Mouse (Mus musculus): ENCODE measurements around the gene Tacc3. TPM values are rescaled to one million over a fixed set of nuclear protein-coding genes. Genes with fewer than 3 reads are reported as not detected.

The Tacc3 gene
- polyA plus RNA-seq, 1 experiment from 2014 or later: 161 TPM

- Histone ChIP-seq H3K4me3 (no peak overlapping the region), H3K27ac (no peak overlapping the region), H3K4me2 (replicated peaks) (no peak overlapping the region), H3K4me1 (peaks cover 4% of the 10 kb centered on the region), H3K9ac (no peak overlapping the region), H3K27me3 (no peaks in the 10 kb centered on the region), H3K36me3 (peaks cover 18% of the 10 kb centered on the region; the same call in 1 of the 2 replicates), H3K9me3 (replicated peaks) (no peaks in the 10 kb centered on the region)
- ATAC-seq (ENCODE audit: low FRiP score): no peak
- 95% methylated on average over 3 of the region's 3 CpGs for WGBS
Measured at GRCm38 (mm10) chr5:33635361-33635760, 22.6 kb upstream of the Tacc3 start.

GRCm38 (mm10) chr5:33637606-33638350 is 20.1 kb upstream of the Tacc3 start:
- Histone ChIP-seq H3K4me2 (replicated peaks) (no peak overlapping the region), H3K4me3 (no peak overlapping the region), H3K9ac (no peak overlapping the region), H3K9me3 (replicated peaks) (no peaks in the 10 kb centered on the region), H3K27ac (no peak overlapping the region), H3K36me3 (peaks cover 34% of the 10 kb centered on the region), H3K4me1 (no peaks in the 10 kb centered on the region), H3K27me3 (no peaks in the 10 kb centered on the region)
- ATAC-seq (ENCODE audit: low FRiP score): no peak
- 72% methylated on average over 3 of the region's 3 CpGs for WGBS

GRCm38 (mm10) chr5:33638826-33639225 is 19.1 kb upstream of the Tacc3 start:
- no peak for ATAC-seq (ENCODE audit: low FRiP score)
- Histone ChIP-seq H3K36me3 (peaks cover 45% of the 10 kb centered on the region), H3K4me2 (replicated peaks) (no peak overlapping the region), H3K27ac (no peak overlapping the region), H3K4me1 (no peaks in the 10 kb centered on the region), H3K27me3 (no peaks in the 10 kb centered on the region), H3K9me3 (replicated peaks) (no peaks in the 10 kb centered on the region), H3K9ac (no peak overlapping the region), H3K4me3 (no peak overlapping the region)
- 68% methylated on average over 4 of the region's 4 CpGs for WGBS

GRCm38 (mm10) chr5:33640652-33641051 is 17.3 kb upstream of the Tacc3 start:
- ATAC-seq (ENCODE audit: low FRiP score): no peak
- H3K27ac ChIP-seq: no peak overlapping the region
- H3K4me3 ChIP-seq: no peak overlapping the region
- 45% methylated on average over 3 of the region's 3 CpGs for WGBS
- H3K9ac ChIP-seq: no peak overlapping the region
- H3K9me3 ChIP-seq (replicated peaks): no peaks in the 10 kb centered on the region
- H3K27me3 ChIP-seq: no peaks in the 10 kb centered on the region
- H3K4me1 ChIP-seq: no peaks in the 10 kb centered on the region
- peaks cover 51% of the 10 kb centered on the region for H3K36me3 ChIP-seq
- H3K4me2 ChIP-seq (replicated peaks): no peak overlapping the region

GRCm38 (mm10) chr5:33651017-33651416 is 6.9 kb upstream of the Tacc3 start:
- Histone ChIP-seq H3K27me3 (no peaks in the 10 kb centered on the region), H3K27ac (peak overlapping the region; percentile 98), H3K9me3 (replicated peaks) (no peaks in the 10 kb centered on the region), H3K4me1 (peaks cover 27% of the 10 kb centered on the region), H3K4me2 (replicated peaks) (peak overlapping the region; percentile 79), H3K4me3 (peak overlapping the region; percentile 71), H3K9ac (peak overlapping the region; percentile 81), H3K36me3 (peaks cover 39% of the 10 kb centered on the region)
- WGBS: 16% methylated on average over 2 of the region's 2 CpGs
- no peak for ATAC-seq (ENCODE audit: low FRiP score)

- H3K4me3 ChIP-seq: peak overlapping the region; percentile 71
- H3K36me3 ChIP-seq: peaks cover 33% of the 10 kb centered on the region
- 2% methylated on average over 11 of the region's 11 CpGs for WGBS
- H3K27me3 ChIP-seq: no peaks in the 10 kb centered on the region
- H3K9ac ChIP-seq: peak overlapping the region; percentile 81
- H3K9me3 ChIP-seq (replicated peaks): no peaks in the 10 kb centered on the region
- ATAC-seq (ENCODE audit: low FRiP score): no peak; the same call in 1 of the 2 replicates
- peaks cover 29% of the 10 kb centered on the region for H3K4me1 ChIP-seq
- peak overlapping the region; percentile 98 for H3K27ac ChIP-seq
- peak overlapping the region; percentile 79 for H3K4me2 ChIP-seq (replicated peaks)
Measured at GRCm38 (mm10) chr5:33651541-33651920, 6.4 kb upstream of the Tacc3 start.

- Histone ChIP-seq H3K27ac (peak within 1 kb of the TSS; percentile 98), H3K9ac (peak within 1 kb of the TSS; percentile 81), H3K27me3 (no peaks in the 10 kb centered on the region), H3K4me1 (peaks cover 35% of the 10 kb centered on the region), H3K9me3 (replicated peaks) (no peaks in the 10 kb centered on the region), H3K4me3 (peak within 1 kb of the TSS; percentile 71), H3K4me2 (replicated peaks) (peak within 1 kb of the TSS; percentile 79), H3K36me3 (peaks cover 28% of the 10 kb centered on the region)
- peak; percentile 96 for ATAC-seq (ENCODE audit: low FRiP score)
- under 1% methylated on average over 82 of the region's 82 CpGs for WGBS
Measured at GRCm38 (mm10) chr5:33651921-33652782, 5.8 kb upstream of the Tacc3 start, which contains the start of gene Slbp. TSS of gene Slbp (minus strand) at chr5:33652574.

GRCm38 (mm10) chr5:33652783-33653173 is 5.2 kb upstream of the Tacc3 start:
- Histone ChIP-seq H3K9me3 (replicated peaks) (no peaks in the 10 kb centered on the region), H3K4me2 (replicated peaks) (peak overlapping the region; percentile 79), H3K4me3 (peak overlapping the region; percentile 71), H3K4me1 (peaks cover 35% of the 10 kb centered on the region), H3K9ac (peak overlapping the region; percentile 81), H3K27ac (peak overlapping the region; percentile 71), H3K27me3 (no peaks in the 10 kb centered on the region), H3K36me3 (peaks cover 22% of the 10 kb centered on the region)
- ATAC-seq (ENCODE audit: low FRiP score): peak; percentile 46
- 5% methylated on average over 9 of the region's 9 CpGs for WGBS

GRCm38 (mm10) chr5:33654424-33654823 is 3.5 kb upstream of the Tacc3 start:
- H3K4me3 ChIP-seq: no peak overlapping the region
- no peak for ATAC-seq (ENCODE audit: low FRiP score)
- no peak overlapping the region for H3K27ac ChIP-seq
- H3K9me3 ChIP-seq (replicated peaks): no peaks in the 10 kb centered on the region
- peaks cover 44% of the 10 kb centered on the region for H3K4me1 ChIP-seq
- H3K4me2 ChIP-seq (replicated peaks): no peak overlapping the region
- WGBS: 95% methylated on average over 13 of the region's 13 CpGs
- H3K36me3 ChIP-seq: peaks cover 17% of the 10 kb centered on the region
- no peak overlapping the region for H3K9ac ChIP-seq
- no peaks in the 10 kb centered on the region for H3K27me3 ChIP-seq

GRCm38 (mm10) chr5:33655251-33655840 is 2.6 kb upstream of the Tacc3 start:
- WGBS: 92% methylated on average over 10 of the region's 10 CpGs
- H3K4me1 ChIP-seq: peaks cover 45% of the 10 kb centered on the region
- H3K9me3 ChIP-seq (replicated peaks): no peaks in the 10 kb centered on the region
- H3K4me3 ChIP-seq: no peak overlapping the region
- no peak overlapping the region for H3K9ac ChIP-seq
- H3K27ac ChIP-seq: no peak overlapping the region
- ATAC-seq (ENCODE audit: low FRiP score): no peak
- no peak overlapping the region for H3K4me2 ChIP-seq (replicated peaks)
- H3K36me3 ChIP-seq: peaks cover 14% of the 10 kb centered on the region
- no peaks in the 10 kb centered on the region for H3K27me3 ChIP-seq

- peak overlapping the region; percentile 91 for H3K4me2 ChIP-seq (replicated peaks)
- peaks cover 24% of the 10 kb centered on the region for H3K36me3 ChIP-seq
- H3K9me3 ChIP-seq (replicated peaks): no peaks in the 10 kb centered on the region
- WGBS: 56% methylated on average over 1 of the region's 1 CpGs
- H3K27ac ChIP-seq: peak overlapping the region; percentile 95; the same call in 1 of the 2 replicates
- no peaks in the 10 kb centered on the region for H3K27me3 ChIP-seq
- peak overlapping the region; percentile 71 for H3K4me3 ChIP-seq
- H3K4me1 ChIP-seq: peaks cover 34% of the 10 kb centered on the region
- ATAC-seq (ENCODE audit: low FRiP score): no peak
- H3K9ac ChIP-seq: peak overlapping the region; percentile 79
Measured at GRCm38 (mm10) chr5:33656739-33657138, 1.2 kb upstream of the Tacc3 start.

GRCm38 (mm10) chr5:33657251-33657786 is 609 bp upstream of the Tacc3 start:
- H3K9ac ChIP-seq: peak overlapping the region; percentile 79
- WGBS: 1% methylated on average over 32 of the region's 32 CpGs
- peaks cover 28% of the 10 kb centered on the region for H3K36me3 ChIP-seq
- H3K4me2 ChIP-seq (replicated peaks): peak overlapping the region; percentile 91
- peak overlapping the region; percentile 95 for H3K27ac ChIP-seq
- peaks cover 34% of the 10 kb centered on the region for H3K4me1 ChIP-seq
- no peaks in the 10 kb centered on the region for H3K9me3 ChIP-seq (replicated peaks)
- peak; percentile 0; the same call in 1 of the 2 replicates for ATAC-seq (ENCODE audit: low FRiP score)
- H3K4me3 ChIP-seq: peak overlapping the region; percentile 71
- no peaks in the 10 kb centered on the region for H3K27me3 ChIP-seq
